Mouse (Mus musculus): ENCODE data around the gene Get4.

Gene Get4

GRCm38 (mm10) chr5:139314941-139315642, 63.0 kb downstream of the Get4 start:
- in situ Hi-C loops (cut with MboI, MseI) = no loop called here

- in situ Hi-C loops (cut with MboI, MseI) = no loop called here
Measured at GRCm38 (mm10) chr5:139316982-139317675, 65.0 kb downstream of the Get4 start.

- in situ Hi-C loops (cut with MboI, MseI) = no loop called here
Measured at GRCm38 (mm10) chr5:139317751-139318504, 65.8 kb downstream of the Get4 start.

All from T-helper 17 cell (primary cell).